Mouse (Mus musculus): ENCODE measurements around the gene Hist2h3b. TPM values are rescaled to one million over a fixed set of nuclear protein-coding genes. Genes with fewer than 3 reads are reported as not detected.
"Not testable (repeated sequence)": the region's sequence is repeated elsewhere in the genome, so short reads cannot be mapped to it uniquely, and the experiment has no call there.

Gene Hist2h3b
- 10 to 100 TPM; 48.4 to 51.6 TPM for total RNA-seq (2021)
- long read RNA-seq, experiment 1 = 0 reads
- long read RNA-seq, experiment 2 = 0 reads

- TF ChIP-seq CTCF (conservative IDR thresholded peaks at IDR 0.05) = peak; percentile 6; the same call in 1 of the 2 replicates
- DNase-seq (ENCODE audit: low spot score in 2 of 2) = peak; percentile 76 to 86
- peak within 1 kb of the TSS; percentile 92 for H3K27ac ChIP-seq
- H3K4me3 ChIP-seq = peak within 1 kb of the TSS; percentile 81
These were observed at the start of gene Hist2h3b for GRCm38 (mm10) chr3:96268051-96268775. TSS of gene Hist2h3b (plus strand) at chr3:96268654.

DNA sequence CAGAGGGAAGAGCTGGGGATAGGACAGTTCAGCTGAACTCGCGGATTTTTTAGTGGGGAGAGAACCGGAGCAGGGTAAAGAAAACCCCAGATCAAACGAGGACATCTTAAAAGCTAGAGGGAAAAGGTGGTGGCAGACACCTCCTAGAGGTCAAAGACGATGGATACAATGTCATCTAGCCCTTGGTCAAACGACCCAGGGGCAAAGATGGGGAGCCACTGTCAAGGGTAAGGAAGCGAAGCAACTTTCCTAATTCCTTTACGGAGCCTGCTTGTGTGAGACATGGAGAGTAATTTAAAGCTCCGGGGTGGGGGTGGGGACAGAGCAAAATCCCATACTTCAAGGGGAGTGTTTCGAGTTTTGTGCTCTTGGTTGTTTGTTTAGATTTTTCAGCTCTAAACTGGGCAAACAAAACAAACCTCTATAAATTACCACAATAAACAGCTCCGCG is 49.2 kb upstream of the Hist2h3b start:
- H3K27ac ChIP-seq = peak overlapping the region; percentile 100
- peak overlapping the region; percentile 90 for H3K4me3 ChIP-seq
- no peak for DNase-seq (ENCODE audit: low spot score in 2 of 2)
- TF ChIP-seq CTCF (conservative IDR thresholded peaks at IDR 0.05) = peak; percentile 59

- Histone ChIP-seq H3K4me3 (peak within 1 kb of the TSS; percentile 90), H3K27ac (peak within 1 kb of the TSS; percentile 100)
- TF ChIP-seq CTCF (conservative IDR thresholded peaks at IDR 0.05) = no peak
- peak; percentile 75 to 90 for DNase-seq (ENCODE audit: low spot score in 2 of 2)
These were observed 48.8 kb upstream of the Hist2h3b start, which contains the start of the genes Bola1 and Hist2h2ab for GRCm38 (mm10) chr3:96219661-96220130. TSS of gene Bola1 (minus strand) at chr3:96219709. TSS of gene Hist2h2ab (plus strand) at chr3:96219865.

- H3K4me3 ChIP-seq = peak overlapping the region; percentile 90
- peak overlapping the region; percentile 100 for H3K27ac ChIP-seq
- DNase-seq (ENCODE audit: low spot score in 2 of 2) = not testable (repeated sequence)
These were observed 48.2 kb upstream of the Hist2h3b start for GRCm38 (mm10) chr3:96220131-96220764.

- Histone ChIP-seq H3K4me3 (peak within 1 kb of the TSS; percentile 90), H3K27ac (peak within 1 kb of the TSS; percentile 100)
- peak; percentile 42 for TF ChIP-seq CTCF (conservative IDR thresholded peaks at IDR 0.05)
- DNase-seq (ENCODE audit: low spot score in 2 of 2) = peak; percentile 87 to 94
These were observed 47.5 kb upstream of the Hist2h3b start, which contains the start of the genes Hist2h2ac and Hist2h2be for GRCm38 (mm10) chr3:96220765-96221639. TSS of gene Hist2h2ac (minus strand) at chr3:96220880. TSS of gene Hist2h2be (plus strand) at chr3:96221119.

DNA sequence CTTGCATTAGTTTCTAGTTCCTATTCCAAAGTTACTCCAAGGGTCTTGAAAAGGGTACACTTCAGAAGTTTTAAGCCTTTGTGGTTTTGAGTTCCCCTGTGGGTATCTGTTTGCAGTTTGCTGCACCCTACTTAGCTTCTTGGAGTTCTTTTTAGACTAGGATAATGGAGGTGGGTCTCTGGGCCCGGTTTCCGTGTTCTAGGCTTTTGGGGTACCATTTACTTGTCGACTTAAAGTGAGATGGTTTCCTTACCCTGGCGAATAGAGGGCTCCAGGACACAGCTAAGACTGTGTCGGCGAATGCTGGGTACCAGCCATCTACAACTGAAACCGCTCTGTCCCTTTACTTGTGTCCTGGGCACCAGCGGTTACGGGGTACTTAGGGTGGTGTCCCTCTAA is 46.8 kb upstream of the Hist2h3b start:
- Histone ChIP-seq H3K4me3 (peak overlapping the region; percentile 90), H3K27ac (peak overlapping the region; percentile 100)
- DNase-seq (ENCODE audit: low spot score in 2 of 2) = no peak
- no peak for TF ChIP-seq CTCF (conservative IDR thresholded peaks at IDR 0.05)

GRCm38 (mm10) chr3:96222774-96223173 is 45.7 kb upstream of the Hist2h3b start:
- peak overlapping the region; percentile 90; the same call in 1 of the 2 replicates for H3K4me3 ChIP-seq
- TF ChIP-seq CTCF (conservative IDR thresholded peaks at IDR 0.05) = no peak
- no peak for DNase-seq (ENCODE audit: low spot score in 2 of 2)
- peak overlapping the region; percentile 100; the same call in 1 of the 2 replicates for H3K27ac ChIP-seq

GRCm38 (mm10) chr3:96225421-96225820 is 43.0 kb upstream of the Hist2h3b start:
- DNase-seq (ENCODE audit: low spot score in 2 of 2) = no peak
- no peak overlapping the region for H3K4me3 ChIP-seq
- no peak overlapping the region for H3K27ac ChIP-seq
- TF ChIP-seq CTCF (conservative IDR thresholded peaks at IDR 0.05) = no peak

DNA sequence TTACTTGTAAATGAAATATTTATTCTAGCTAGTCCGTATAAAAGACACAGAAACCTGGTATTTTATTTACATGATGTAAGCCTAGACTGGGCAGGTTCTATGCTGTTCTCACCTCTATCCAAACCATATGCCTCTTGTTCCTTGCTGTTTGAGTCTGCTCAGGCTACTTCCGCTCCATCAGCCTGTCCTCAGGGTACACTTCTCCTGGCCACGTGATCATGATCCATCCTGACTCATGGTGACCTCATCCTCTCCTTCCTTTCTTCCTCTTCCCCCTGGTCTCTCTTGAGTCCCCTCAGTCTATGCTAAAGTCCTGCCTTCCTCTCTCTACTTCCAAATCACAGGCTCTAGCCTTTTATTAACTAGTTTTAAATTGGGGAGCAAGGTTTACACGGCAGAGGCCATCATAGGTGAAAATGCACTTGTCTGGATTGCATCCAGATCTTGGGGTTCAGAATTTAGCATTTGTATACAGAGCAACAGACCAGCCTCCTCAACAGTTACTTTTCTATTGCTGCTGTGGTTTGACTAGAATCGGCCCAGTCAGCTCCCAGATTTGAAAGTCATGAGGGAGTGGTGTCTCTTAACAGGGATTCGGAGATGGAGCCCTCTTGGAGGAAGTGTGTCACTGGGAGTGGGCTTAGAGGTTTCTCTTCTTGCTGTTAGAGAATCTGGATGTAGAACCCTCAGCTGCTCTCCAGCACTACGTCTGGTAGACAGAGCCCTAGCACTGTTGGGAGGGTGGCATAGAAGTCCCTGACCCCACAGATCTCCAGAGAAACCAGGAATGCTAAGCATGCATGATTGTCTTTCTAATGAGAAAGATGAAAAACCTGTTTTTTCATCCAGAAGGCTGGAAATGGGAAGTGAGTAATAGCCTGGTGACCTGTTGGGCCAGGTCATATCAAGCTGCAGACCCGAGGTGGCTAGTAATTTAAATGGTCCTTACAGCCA is 41.5 kb upstream of the Hist2h3b start:
- TF ChIP-seq CTCF (conservative IDR thresholded peaks at IDR 0.05) = no peak
- Histone ChIP-seq H3K27ac (no peak overlapping the region), H3K4me3 (no peak overlapping the region)
- DNase-seq (ENCODE audit: low spot score in 2 of 2) = no peak

- DNase-seq (ENCODE audit: low spot score in 2 of 2) = no peak
- Histone ChIP-seq H3K27ac (no peak overlapping the region), H3K4me3 (no peak overlapping the region)
- no peak for TF ChIP-seq CTCF (conservative IDR thresholded peaks at IDR 0.05)
These were observed 39.6 kb upstream of the Hist2h3b start for GRCm38 (mm10) chr3:96228828-96229227.

GRCm38 (mm10) chr3:96230404-96230803 is 38.0 kb upstream of the Hist2h3b start:
- H3K4me3 ChIP-seq = no peak overlapping the region
- no peak overlapping the region for H3K27ac ChIP-seq
- no peak for TF ChIP-seq CTCF (conservative IDR thresholded peaks at IDR 0.05)
- DNase-seq (ENCODE audit: low spot score in 2 of 2) = no peak

Data from layer of hippocampus, adult 2 months (tissue).